Mouse (Mus musculus) CD8-positive naive resting alpha-beta T cell, adult 2 months (primary cell): ENCODE measurements around the gene C87436.
A peak's percentile ranks its signal among the peaks of the same experiment; 100 is the strongest.

Experiments used
- DNase-seq, 2 experiments: peaks; one replicate each; pipeline ENCODE4 v3.0.0; 2022; ENCODE audit warnings: low read depth in 2 of 2, low spot score in 2 of 2

C87436 gene

GRCm38 (mm10) chr6:86438272-86439118 is at the start of gene C87436:
Gene C87436, plus strand, starts transcription at chr6:86438374.
- DNase-seq, result peak; percentile 87 to 92

GRCm38 (mm10) chr6:86388461-86388860 is 49.7 kb upstream of the C87436 start:
- DNase-seq, result no peak

- DNase-seq, result no peak
Measured at GRCm38 (mm10) chr6:86391326-86391725, 46.8 kb upstream of the C87436 start.

GRCm38 (mm10) chr6:86393187-86393586 is 45.0 kb upstream of the C87436 start:
- DNase-seq, result no peak

GRCm38 (mm10) chr6:86394078-86394720 is 44.0 kb upstream of the C87436 start:
- no peak for DNase-seq

- DNase-seq, result no peak
Measured at GRCm38 (mm10) chr6:86395021-86395420, 43.2 kb upstream of the C87436 start.

- no peak for DNase-seq
Measured at GRCm38 (mm10) chr6:86395969-86396368, 42.2 kb upstream of the C87436 start.

GRCm38 (mm10) chr6:86396581-86397256 is 41.5 kb upstream of the C87436 start, which contains the start of gene Pcyox1:
Gene Pcyox1, minus strand, starts transcription at chr6:86397154.
- peak; percentile 50 to 75 for DNase-seq

- no peak for DNase-seq
Measured at GRCm38 (mm10) chr6:86397257-86397980, 40.8 kb upstream of the C87436 start.

- no peak for DNase-seq
Measured at GRCm38 (mm10) chr6:86398986-86399385, 39.2 kb upstream of the C87436 start.

GRCm38 (mm10) chr6:86399995-86400394 is 38.2 kb upstream of the C87436 start:
- no peak for DNase-seq

- DNase-seq, result peak; percentile 79 to 83
Measured at GRCm38 (mm10) chr6:86400972-86401371, 37.2 kb upstream of the C87436 start.

GRCm38 (mm10) chr6:86402681-86403607 is 35.2 kb upstream of the C87436 start:
- DNase-seq, result no peak

- DNase-seq, result peak; percentile 81 to 82
Measured at GRCm38 (mm10) chr6:86403728-86404099, 34.5 kb upstream of the C87436 start.

GRCm38 (mm10) chr6:86404100-86404861 is 33.9 kb upstream of the C87436 start, which contains the start of gene Tia1:
Gene Tia1, plus strand, starts transcription at chr6:86404219.
- DNase-seq, result peak; percentile 92 to 96

- peak in 1 of 2 experiments; percentile 4 for DNase-seq
Measured at GRCm38 (mm10) chr6:86404996-86405395, 33.2 kb upstream of the C87436 start.

GRCm38 (mm10) chr6:86406306-86406705 is 31.9 kb upstream of the C87436 start:
- no peak for DNase-seq

- no peak for DNase-seq
Measured at GRCm38 (mm10) chr6:86418711-86419110, 19.5 kb upstream of the C87436 start.

- DNase-seq, result no peak
Measured at GRCm38 (mm10) chr6:86419239-86419638, 18.9 kb upstream of the C87436 start.
